Mouse (Mus musculus) lung, postnatal 14 days (tissue): ENCODE measurements around the gene Alyref.
"Not testable (repeated sequence)": the region's sequence is repeated elsewhere in the genome, so short reads cannot be mapped to it uniquely, and the experiment has no call there.

ENCODE experiments used
- DNase-seq: peaks from one replicate; pipeline ENCODE4 v3.0.0; 2021

The Alyref gene

GRCm38 (mm10) chr11:120572752-120573584 lies 25.2 kb downstream of the Alyref start, which contains the start of gene P4hb:
P4hb (minus strand) TSS chr11:120573253.
- DNase-seq = peak; percentile 99

DNA sequence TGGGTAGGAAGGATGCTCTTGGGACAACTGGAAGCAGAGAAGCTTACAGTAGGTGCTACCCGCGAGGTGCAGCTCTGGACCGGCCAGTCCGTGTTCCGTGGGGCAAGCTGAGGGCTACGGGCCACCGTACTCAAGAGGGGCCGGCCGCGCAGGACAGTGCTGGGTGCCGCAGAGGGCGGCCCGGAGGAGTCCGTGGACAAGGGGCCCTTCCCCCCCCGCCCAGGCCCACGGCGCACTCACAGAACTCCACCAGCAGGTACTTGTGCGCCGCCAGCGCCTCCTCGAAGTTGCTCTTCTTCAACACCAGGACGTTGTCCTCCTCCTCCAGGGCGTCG lies 25.8 kb downstream of the Alyref start:
- DNase-seq = no peak

DNA sequence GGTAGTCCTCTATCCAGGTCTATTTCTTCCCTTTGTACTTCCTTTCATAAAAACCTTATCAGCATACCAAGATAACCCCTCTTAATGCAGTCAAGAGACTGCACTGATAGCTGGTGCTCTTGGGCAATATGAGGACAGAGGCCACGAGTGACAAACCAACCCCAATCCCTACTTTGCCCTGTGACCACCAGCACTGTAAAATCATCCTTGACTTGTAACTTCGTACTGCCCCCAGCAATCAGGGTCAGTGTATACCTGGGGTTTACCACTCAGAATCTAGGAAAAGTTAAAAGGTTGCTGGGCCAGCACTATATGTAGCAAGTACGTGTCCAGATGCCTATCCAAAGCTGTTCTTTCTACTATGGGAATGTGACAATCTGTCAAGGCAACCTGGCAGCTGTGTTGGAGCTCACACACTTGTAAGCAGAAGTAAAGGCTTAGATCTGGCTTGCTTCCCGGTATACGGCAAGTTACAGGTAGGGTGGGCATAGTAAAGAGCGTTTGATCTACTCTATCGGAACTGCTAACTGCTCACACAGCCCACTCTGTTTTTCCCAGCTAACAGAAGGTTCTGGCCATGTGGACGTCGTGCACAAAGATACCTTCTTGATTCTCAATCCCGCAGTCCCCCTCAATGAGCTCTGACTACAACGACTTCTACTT lies 26.3 kb downstream of the Alyref start:
- no peak for DNase-seq

DNA sequence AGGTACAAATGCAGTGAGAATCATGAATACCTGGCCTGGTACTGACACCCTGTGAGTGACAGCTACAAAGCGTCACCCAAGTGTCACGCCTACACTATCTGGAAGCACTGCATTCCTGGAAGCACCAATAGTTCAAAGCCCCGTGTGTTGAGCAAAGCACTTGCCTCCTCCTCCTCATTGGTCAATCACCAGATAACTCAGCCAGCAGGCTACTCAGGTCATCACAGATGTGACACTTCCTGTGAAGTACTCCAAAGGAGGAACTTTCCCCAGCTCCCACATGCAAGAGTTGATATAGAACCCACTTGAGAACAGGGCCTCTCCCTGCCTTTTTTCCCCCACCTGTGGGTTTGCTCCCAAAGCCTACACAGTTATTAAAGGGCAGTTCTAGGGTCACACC lies 27.0 kb downstream of the Alyref start:
- no peak for DNase-seq

DNA sequence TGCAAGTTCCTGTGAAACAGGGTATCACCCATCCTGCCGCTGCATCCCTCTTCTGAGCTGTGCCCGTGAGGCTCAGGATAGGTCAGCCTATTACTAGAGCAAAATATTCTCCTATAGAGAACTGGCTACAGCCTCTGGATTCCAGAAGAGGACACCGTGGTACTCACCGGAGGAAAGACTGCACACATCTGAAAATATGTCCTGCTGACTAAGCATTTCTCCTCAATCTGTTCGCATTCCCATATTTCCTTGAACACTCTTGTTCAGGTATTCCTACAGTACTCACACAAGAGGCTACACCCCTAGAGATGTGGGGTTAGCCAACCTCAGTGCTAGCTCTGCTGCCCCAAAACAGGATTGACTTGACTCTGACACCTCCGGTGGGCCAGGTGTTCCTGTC lies 29.8 kb downstream of the Alyref start:
- DNase-seq = no peak

DNA sequence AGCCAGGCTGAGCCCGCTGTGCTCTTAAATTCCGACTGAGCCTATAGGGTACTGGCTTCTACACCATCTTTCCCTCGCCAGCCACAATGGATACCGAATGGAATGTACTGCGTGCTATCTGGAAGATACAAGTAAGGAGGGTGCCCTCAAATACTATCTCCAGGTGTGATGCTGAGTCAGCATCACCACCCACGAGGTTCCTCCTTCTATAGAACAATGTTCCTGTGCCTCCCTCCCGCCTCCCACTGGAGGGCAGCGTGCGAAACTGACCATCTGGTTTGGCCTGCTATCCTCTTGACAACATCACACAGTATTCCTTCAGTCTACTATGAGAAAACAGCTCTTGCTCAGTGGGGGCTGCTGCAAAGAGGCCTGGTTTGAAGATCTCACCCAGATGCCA lies 33.1 kb downstream of the Alyref start:
- no peak for DNase-seq

- DNase-seq = no peak
These were observed 35.2 kb downstream of the Alyref start for GRCm38 (mm10) chr11:120562949-120563348.

DNA sequence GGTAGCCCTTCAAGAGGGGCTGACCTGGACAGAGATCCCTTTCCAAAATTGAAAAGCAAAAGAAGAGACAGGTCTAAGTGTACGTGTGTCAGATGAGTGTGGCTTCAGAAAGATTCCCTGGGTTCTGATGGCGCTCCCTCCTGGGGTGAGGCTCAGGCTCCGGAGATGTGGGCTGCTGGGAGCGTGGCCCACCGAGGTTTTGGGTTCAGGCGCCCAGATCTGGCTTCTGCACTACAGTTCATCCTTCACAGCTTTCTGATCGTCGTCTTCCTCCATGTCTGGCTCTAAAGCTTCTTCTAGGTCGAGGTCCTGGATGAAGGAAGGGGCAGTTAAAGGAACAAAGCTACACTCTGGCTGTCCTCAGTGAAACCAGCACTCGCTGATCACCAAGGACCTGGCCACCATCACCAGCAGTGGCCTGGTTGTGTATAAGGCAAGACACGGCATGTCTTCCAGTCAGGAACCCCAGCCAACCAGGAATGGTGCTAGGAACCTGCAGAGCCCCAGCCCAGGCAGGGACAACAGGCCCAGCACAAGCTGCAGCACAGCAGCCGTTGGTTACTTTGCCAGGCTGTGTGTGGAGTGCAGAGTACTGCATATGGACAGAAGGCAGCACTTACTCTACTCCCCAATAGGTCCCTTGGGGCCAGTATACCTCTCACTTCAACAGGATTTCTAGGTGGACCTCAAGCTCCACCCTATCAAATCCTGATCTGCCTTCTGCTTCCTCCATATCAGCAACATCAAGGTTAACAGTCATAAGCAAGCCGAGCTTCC lies 37.0 kb downstream of the Alyref start:
- no peak for DNase-seq

DNA sequence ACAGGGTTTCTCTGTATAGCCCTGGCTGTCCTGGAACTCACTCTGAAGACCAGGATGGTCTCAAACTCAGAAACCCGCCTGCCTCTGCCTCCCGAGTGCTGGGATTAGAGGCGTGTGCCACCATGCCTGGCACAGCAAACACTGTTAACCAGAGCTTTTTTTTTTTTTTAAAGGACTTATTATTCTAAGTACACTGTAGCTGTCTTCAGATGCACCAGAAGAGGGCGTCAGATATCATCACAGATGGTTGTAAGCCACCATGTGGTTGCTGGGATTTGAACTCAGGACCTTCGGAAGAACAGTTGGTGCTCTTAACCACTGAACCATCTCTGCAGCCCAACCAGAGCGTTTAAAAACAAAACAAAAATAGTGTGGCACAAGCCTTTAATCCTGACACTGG lies 39.3 kb downstream of the Alyref start:
- DNase-seq = not testable (repeated sequence)

- DNase-seq = no peak
These were observed 42.9 kb downstream of the Alyref start for GRCm38 (mm10) chr11:120555260-120555659.

GRCm38 (mm10) chr11:120554834-120555233 lies 43.3 kb downstream of the Alyref start:
- DNase-seq = no peak

GRCm38 (mm10) chr11:120552736-120553135 lies 45.4 kb downstream of the Alyref start:
- no peak for DNase-seq

DNA sequence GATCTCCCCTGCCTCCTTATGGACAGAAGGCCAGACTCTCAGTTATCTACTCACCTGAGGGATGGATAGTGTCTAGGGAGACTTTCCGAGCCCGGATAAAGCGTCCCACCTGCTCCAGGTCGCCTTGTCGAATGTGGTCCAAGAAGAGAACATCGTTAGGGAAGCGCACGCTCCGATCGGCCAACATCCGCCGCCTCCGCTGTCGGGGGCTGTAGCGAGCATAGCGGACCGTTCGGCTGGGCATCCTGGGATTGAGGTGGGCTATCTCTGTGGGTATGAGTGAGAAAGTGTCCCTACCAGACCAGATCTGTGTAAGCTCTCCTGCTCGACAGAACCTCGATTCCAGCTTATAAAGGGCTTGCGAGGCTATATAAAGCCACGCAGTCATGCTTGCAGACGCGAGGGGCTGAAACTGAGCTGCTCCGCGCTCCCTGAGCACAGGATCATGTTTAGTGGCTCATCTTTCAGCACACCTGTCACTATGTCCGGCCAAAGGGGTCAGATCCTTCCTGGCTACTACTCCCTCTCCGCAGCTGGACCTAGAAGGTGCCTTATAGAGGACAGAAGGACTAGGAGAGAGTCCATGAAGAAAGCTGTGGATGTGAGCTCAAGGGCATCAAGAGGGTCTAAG lies 47.2 kb downstream of the Alyref start, which contains the start of gene Ppp1r27:
Ppp1r27 (minus strand) TSS at position 323 of the 631 bp plus-strand sequence.
- no peak for DNase-seq

- no peak for DNase-seq
These were observed 48.0 kb downstream of the Alyref start for GRCm38 (mm10) chr11:120549986-120550809.

GRCm38 (mm10) chr11:120549168-120549945 lies 48.8 kb downstream of the Alyref start, which contains the start of gene Mcrip1:
Mcrip1 (minus strand) TSS chr11:120549727.
- peak; percentile 97 for DNase-seq

DNA sequence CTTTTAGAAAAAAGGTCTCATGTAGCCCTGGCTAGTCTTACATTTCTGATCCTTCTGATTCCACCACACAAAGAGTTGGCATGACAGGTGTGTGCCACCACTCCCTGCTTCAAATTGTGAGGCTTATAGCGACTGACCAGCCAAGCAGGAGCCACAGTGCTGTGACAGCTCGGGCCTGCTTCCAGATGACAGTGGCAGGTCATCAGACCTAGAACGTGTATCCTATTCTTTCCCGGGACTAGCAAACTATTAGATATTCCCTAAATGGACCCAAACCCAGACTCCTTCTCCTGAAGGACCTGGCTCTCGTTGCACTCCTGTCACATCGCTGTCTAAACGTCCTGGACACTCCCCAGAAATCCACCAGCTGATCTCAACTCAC lies 49.4 kb downstream of the Alyref start:
- DNase-seq = no peak

DNA sequence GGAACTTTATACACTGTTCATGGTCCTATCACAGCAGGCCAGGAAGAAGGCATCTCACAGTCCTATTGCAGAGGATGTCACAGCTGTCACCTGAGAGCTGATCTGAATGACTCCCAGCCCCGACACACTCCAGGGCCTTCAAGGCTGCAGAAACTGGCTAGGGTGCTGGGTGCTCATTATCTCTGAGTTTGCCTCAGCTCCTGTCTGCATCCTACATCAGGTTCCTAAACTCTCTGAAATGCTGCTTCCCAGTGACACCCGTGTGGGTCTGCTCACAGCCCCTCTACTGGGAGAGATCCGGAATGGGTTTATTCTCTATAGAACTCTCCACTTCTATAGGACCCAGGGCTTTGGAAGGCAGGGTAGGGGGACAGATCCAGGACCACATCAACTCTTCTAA lies 50.0 kb downstream of the Alyref start:
- DNase-seq = no peak

DNA sequence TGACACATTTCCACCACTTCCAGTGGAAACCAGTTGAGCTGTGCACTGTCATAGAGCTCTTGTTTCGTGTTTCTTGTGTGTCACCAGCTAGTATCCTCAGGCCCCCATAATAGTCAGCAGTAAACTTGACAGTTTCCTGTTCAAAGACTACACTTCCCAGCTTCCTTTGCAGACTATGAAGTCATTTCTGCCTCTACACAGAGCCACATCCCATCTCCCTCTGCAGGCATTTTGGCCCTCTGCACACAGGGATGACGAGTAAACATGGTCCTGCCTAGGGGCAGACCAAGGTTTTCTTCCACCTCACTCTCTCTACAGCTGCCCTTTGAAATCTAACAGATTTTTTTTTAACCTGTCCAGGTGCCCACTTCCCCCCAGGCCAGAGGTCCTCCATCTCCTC lies 50.7 kb downstream of the Alyref start:
- no peak for DNase-seq

- DNase-seq = no peak
These were observed 52.2 kb downstream of the Alyref start for GRCm38 (mm10) chr11:120545964-120546363.

DNA sequence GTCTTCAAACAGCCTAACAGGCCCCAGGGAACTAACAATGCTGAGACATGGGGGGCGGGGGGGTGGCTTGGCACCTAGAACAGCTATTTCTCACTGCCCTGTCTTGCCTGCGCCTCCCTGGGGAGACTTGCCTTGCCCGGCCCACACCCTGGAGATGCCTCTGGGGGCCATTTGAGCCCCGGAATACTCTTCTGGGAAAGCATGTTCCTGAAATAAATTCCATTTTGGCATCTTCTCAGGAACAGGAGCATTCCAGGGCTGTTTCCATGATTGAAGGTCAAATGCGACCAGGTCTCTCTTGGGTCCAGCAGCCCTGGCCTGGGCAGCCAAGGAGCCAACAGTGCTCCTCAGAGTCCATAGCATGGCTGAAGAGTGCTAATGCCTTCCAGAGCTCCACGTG lies 55.8 kb downstream of the Alyref start:
- DNase-seq = no peak
